Mouse (Mus musculus): ENCODE data around the gene Slc17a4.

Slc17a4 gene

GRCm38 (mm10) chr13:23889011-23889605, 25.7 kb downstream of the Slc17a4 start:
- no peak for DNase-seq

DNA sequence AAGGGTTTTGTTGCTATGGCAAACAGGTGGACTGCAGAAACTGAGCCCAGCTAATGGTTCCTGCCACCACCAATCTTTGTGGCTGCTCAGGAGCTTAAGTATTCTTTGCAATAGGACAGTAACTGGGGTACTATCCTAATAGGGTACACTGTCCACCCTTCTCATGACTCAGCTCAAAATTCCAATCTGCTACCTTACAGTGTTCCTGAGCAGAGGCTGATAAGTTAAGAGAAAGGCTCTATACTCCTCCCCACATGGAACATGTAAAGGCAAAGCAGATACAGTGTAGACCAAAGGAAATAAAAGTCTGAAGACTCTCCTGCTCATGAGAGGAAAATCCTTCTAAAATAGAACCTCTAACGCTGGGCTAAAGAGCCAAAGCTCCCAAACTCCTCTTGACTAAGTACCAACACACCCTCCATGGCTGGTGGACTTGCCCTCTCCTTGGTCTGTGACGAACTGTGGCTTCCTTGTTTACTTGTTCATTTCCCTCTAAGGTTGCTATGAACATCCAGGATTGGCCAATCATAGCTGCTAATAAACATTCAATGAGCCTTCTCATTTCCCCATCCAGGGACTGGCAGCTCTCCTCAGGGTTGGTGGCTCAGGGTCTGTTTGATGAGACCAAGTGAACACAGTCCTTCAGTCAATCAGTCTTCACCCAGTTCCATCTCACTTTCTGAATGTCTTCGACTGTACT, 27.6 kb downstream of the Slc17a4 start:
- DNase-seq = no peak

GRCm38 (mm10) chr13:23885540-23885939, 29.3 kb downstream of the Slc17a4 start:
- DNase-seq = no peak

DNA sequence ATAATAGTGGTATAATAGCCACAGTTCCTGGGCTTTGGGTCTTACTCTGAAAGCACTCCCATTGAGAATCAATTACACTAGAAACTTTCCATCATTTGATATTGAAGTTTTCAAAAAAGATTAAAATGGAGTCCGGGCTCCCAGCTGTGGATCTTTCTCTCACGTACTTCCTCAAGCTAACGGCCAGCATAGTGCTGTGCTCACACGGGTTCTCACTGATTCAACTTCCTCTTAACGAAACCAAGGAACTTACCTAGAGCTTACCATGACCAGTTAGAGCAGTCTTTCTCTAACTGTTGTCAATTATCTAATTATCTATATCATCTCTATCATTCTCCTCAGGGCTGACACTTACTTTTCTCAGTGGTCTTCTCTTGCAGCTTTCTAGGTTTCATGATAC, 35.2 kb downstream of the Slc17a4 start:
- DNase-seq = no peak

DNA sequence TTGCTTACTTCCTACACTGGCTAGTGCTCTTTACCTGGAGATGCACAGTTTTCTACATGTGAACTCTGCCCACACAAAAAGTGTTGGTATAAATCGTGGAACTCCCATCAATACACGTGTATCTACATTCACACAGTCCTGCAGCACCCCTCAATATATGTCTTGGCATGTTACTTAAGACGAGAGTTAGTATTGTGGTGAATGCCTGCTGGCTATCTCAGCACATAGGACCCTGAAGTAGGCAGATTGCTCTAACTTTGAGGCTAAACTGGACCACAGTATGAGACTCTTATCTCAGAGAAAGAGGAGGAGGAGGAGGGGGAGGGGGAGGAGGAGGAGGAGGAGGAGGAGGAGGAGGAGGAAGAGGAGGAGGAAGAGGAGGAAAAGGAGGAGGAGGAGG, 35.7 kb downstream of the Slc17a4 start:
- DNase-seq = no peak

- DNase-seq = no peak
Observed at GRCm38 (mm10) chr13:23873141-23873540, 41.7 kb downstream of the Slc17a4 start.

- no peak for DNase-seq
Observed at GRCm38 (mm10) chr13:23869996-23870395, 44.8 kb downstream of the Slc17a4 start.

DNA sequence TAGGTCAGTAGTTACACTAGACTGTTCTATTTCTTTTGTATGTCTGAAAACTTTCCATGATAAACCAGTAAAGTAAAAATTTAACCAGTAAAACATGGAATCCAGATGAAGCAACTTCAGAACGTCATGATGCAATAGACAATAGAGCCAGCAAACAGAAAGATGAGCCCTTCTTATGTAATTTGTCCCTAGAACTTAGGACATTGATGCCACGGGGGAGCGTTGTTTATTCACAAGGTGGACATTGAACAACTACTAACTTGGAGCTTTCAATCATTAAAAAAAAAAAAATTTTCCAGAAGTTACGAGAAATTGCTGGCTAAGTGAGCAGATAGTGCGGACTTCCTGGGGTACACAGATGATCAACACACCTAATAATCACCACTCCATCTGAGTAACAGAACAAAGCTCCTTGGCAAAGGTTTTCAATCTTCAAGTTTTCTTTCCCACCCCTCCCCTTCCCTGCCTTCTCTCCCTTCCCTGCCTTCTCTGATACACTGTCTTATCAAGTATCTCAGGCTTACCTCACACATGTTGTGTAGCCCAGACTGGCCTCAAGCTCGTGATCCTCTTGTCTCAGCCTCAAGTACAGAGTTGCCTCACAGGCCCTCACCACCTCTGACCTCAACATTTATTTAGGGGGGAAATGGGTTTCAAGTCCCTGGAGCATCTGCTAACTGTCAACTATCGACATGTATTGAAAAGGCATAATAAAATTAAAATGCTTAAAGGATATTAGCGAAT, 45.8 kb downstream of the Slc17a4 start:
- DNase-seq = no peak

- no peak for DNase-seq
Observed at GRCm38 (mm10) chr13:23867405-23867804, 47.4 kb downstream of the Slc17a4 start, which contains the start of gene Slc17a1. Gene Slc17a1, plus strand, starts transcription at chr13:23867750.

DNA sequence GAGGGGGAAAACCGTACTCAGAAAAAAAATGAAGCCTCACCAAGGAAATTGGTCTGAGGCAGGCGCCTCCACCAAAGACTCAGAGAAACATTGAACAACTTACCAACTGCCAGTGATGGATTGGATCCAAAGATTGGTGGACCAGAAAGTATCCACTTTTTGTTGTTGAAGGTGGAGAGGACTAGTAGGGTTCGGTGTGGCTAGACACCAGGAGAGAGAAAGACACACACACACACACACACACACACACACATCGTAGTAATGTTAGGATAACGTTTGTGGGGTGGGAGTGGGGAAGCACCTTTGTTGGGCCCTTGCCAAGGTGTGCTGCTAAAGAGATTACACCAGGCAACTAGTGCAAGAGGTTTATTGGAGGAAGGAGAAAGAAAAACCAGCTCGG, 47.8 kb downstream of the Slc17a4 start:
- DNase-seq = no peak

DNA sequence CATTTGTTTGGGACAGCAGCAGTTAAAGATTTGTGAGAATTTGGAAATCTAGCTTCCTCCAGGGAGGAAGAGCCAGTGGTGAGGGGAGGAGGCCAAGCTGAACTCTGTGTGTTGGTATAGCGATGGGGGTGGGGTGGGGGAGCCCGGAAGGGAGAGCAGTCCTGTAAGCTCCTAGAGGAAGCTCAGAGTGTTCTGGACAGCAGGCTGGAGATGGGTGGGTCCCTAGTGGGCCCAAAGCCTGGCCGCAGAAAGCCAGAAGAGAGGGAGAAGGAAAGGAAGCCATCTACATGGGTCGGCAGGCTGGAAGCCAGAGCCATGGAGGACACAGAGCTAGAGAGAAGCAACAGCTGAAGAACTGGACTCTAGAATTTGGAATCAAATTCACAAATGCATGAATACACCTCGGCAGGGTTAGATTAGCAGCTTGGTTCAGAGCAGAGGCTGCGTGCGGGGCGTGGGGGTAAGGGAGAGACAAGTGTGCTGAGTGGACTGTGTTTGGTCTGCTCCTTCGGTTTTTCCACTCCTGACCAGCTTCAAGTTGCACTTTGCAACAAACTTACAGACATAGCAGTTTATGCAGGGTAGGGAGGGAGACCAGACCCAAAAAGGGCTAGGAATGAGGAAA, 48.6 kb downstream of the Slc17a4 start:
- no peak for DNase-seq

DNA sequence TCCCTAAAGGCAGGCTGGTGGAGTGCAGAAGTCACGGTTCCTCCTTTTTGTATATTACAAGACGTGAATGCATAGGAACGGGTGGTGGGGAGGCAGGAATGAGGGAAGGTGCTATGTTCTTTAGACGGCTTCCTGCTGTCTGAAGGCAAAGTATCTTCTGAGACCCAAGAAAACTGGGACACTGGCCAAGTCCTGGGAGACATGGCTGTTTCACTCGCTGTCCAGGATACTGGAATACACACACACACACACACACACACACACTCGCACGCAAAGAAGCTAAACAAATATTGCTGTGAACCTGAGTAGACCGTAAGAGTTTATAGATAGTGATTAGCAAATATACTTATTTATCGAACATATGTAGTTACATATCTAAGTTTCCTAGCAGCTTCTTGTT, 50.1 kb downstream of the Slc17a4 start:
- no peak for DNase-seq

DNA sequence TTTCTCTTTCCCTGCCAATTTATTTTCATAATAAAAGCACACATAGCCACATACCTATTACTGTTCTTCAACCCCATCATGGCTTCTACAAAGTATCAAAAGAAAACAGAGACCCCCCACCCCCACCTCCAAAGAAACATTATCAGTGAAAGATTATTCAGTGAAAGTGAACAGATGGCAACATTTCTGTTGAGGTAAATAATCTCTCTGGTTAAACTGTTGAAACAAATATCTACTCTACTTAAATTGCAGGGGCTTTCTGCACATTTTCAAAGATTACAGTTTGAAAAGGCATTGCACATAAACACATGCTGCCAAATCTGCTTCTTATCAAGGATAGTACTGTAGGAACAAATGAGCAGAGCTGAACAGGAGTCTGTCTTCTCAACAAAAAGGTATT, 53.0 kb downstream of the Slc17a4 start:
- DNase-seq = no peak

GRCm38 (mm10) chr13:23856401-23856800, 58.4 kb downstream of the Slc17a4 start:
- DNase-seq = no peak

DNA sequence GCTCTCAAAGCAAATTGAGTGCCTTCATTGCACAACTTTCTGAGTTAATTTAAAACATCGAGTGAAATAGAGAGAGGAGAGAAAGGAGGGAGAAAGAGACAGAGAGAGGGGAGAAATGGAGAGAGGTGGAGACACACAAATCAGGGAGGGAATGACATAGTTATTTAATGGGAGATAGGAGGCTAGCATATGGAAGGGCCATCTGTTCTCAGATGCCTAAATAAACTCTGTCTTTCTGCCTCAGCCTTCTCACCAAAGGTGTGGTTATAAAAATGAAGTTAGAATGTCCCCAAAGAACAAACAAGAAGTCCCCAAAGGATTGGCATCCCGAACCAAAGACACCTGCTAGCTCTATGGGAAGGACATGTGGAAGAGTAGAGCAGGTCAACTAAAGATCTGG, 65.5 kb downstream of the Slc17a4 start:
- DNase-seq = no peak

Measured in cerebellum, adult 9-11 months (tissue).